Mouse (Mus musculus): ENCODE results near the gene Slc39a9.

DNA sequence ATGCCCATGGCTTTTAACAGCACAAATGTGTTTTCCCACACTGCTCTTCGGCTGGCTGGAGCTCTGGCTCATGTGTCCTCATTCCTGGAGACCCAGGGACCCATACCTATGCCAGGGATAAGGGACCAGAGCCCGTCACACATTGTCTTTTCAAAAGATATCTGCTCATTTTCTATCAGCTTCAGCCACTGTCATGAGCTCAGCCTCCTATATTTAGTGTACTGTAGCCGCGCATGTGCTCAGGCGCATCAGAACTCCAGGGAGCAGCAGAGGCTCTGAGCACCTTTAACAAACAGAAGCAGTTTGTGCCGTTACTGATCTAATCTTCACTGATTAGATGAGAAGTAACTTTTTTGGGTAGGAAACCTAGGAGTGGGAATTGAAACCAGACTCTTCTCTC is 72.2 kb downstream of the Slc39a9 start:
- TF ChIP-seq CTCF (IDR thresholded peaks at IDR 0.05; ENCODE audit: low read depth), result no peak
- TF ChIP-seq EP300 (IDR thresholded peaks at IDR 0.05; ENCODE audit: low read depth), result no peak

Measured in heart, postnatal 0 days (tissue).